9 mouse cellular contexts compared by ENCODE assay signal in genomic region chr16:8539150-8539865, GRCm38 (mm10). TPM values are rescaled to one million over a fixed set of nuclear protein-coding genes. Genes with fewer than 3 reads are reported as not detected.
DNase-seq lines count a peak whose midpoint lies in the region; ATAC-seq and TF ChIP-seq lines count a peak whose summit lies in the region.
"Had no signal": no experiment of that assay in that cellular context is flagged by ENCODE, and none has a peak within 500 bp of the region (broad histone marks: within the 10 kb centered on the region; RNA-seq: fewer than 3 reads in every experiment).

No protein-coding gene starts in this region.

- no peak overlapping the region for H3K4me3 ChIP-seq in forebrain, embryonic 14.5 days (ENCODE audit: low read depth, low read length)
- no peak overlapping the region for H3K4me3 ChIP-seq in olfactory bulb, adult 2 months (ENCODE audit: insufficient read depth, low read depth, low read length)
- no peak overlapping the region for H3K4me3 ChIP-seq in lung, adult 2 months (replicated peaks; ENCODE audit: extremely low read depth, low read depth, low read length)
- H3K4me3 ChIP-seq: limb, embryonic 12.5 days had no signal

- H3K27ac ChIP-seq in forebrain, embryonic 14.5 days (ENCODE audit: low read depth, low read length), result peak overlapping the region; percentile 90
- peak overlapping the region; percentile 97 for H3K27ac ChIP-seq in olfactory bulb, adult 2 months (ENCODE audit: insufficient read depth, low read depth, low read length)
- H3K27ac ChIP-seq: limb, embryonic 12.5 days had no signal

- no peaks in the 10 kb centered on the region for H3K9me3 ChIP-seq in forebrain, embryonic 14.5 days (replicated peaks; ENCODE audit: control insufficient read depth, low read length)
- H3K9me3 ChIP-seq: limb, embryonic 12.5 days had no signal

- H3K9ac ChIP-seq in forebrain, embryonic 14.5 days (ENCODE audit: low read length), result peak overlapping the region; percentile 22; the same call in 1 of the 2 replicates
- H3K9ac ChIP-seq: limb, embryonic 12.5 days had no signal

- peaks cover 30% of the 10 kb centered on the region for H3K4me1 ChIP-seq in forebrain, embryonic 14.5 days (ENCODE audit: control insufficient read depth, insufficient read depth, low read length)
- peaks cover 32% of the 10 kb centered on the region for H3K4me1 ChIP-seq in olfactory bulb, adult 2 months (ENCODE audit: control insufficient read depth, insufficient read depth, low read length)
- no peaks in the 10 kb centered on the region; the same call in 1 of the 2 replicates for H3K4me1 ChIP-seq in lung, adult 2 months (ENCODE audit: control insufficient read depth, insufficient read depth, low read length)

- no peak for TF ChIP-seq POLR2A in olfactory bulb, adult 2 months (IDR thresholded peaks at IDR 0.05; ENCODE audit: insufficient read depth, low read depth, low read length)
- no peak for TF ChIP-seq POLR2A in lung, adult 2 months (IDR thresholded peaks at IDR 0.05; ENCODE audit: borderline replicate concordance, extremely low read depth, low read depth, low read length)

- H3K36me3 ChIP-seq in forebrain, embryonic 14.5 days (ENCODE audit: control insufficient read depth, insufficient read depth, low read length), result no peaks in the 10 kb centered on the region

- no peak for TF ChIP-seq CTCF in olfactory bulb, adult 2 months (IDR thresholded peaks at IDR 0.05; ENCODE audit: insufficient read depth, low read depth, low read length)
- TF ChIP-seq CTCF in lung, adult 2 months (IDR thresholded peaks at IDR 0.05; ENCODE audit: insufficient read depth, low read length), result no peak

- H3K27me3 ChIP-seq in forebrain, embryonic 14.5 days (replicated peaks; ENCODE audit: control insufficient read depth, insufficient read depth, low read length), result no peaks in the 10 kb centered on the region
- H3K27me3 ChIP-seq: limb, embryonic 12.5 days had no signal

- ATAC-seq in forebrain, embryonic 14.5 days, result peak; percentile 92

- WGBS in forebrain, embryonic 14.5 days, result 25% methylated on average over 9 of the region's 9 CpGs
- WGBS in olfactory bulb, adult 2 months, result 28% methylated on average over 9 of the region's 9 CpGs
- 64% methylated on average over 9 of the region's 9 CpGs for WGBS in lung, adult 2 months

- peak overlapping the region; percentile 27 for H3K4me2 ChIP-seq in forebrain, embryonic 14.5 days (ENCODE audit: low read length)
- H3K4me2 ChIP-seq: limb, embryonic 12.5 days had no signal

- peak; percentile 40 to 66 for DNase-seq in adrenal gland, adult (ENCODE audit: inconsistent age in 2 of 2, low spot score in 1 of 2)
- no peak for DNase-seq in adrenal gland, postnatal 36 days
- DNase-seq in forebrain, embryonic 14.5 days (ENCODE audit: low spot score), result peak; percentile 95
- peak; percentile 64 to 81 for DNase-seq in layer of hippocampus, postnatal 14 days (ENCODE audit: low spot score in 2 of 2)
- DNase-seq in thymus, postnatal 25 days, result no peak
- no peak for DNase-seq in lung, adult 2 months
- DNase-seq in thymus, postnatal 14 days, result no peak

RNA-seq across cellular contexts. Expression of gene Abat, which starts 26.1 kb away (rescaled TPM):
- 10 to 100 TPM; 77.3 to 82.1 TPM for total RNA-seq in adrenal gland, postnatal 36 days (2021)
- 34.9 and 36.0 TPM in 2 replicates for polyA plus RNA-seq in forebrain, embryonic 14.5 days (2014; fragmentation: Nextera tagmentation; extraction: Ambion mirVana)
- total RNA-seq in layer of hippocampus, postnatal 14 days (2021), result 100 to 1,000 TPM; 149 to 156 TPM
- polyA plus RNA-seq in olfactory bulb, adult 2 months (2012; ENCODE audit: insufficient read depth, insufficient read length, low replicate concordance, missing spikeins), result 131 and 165 TPM in 2 replicates
- 3.2 and 4.2 TPM in 2 replicates for polyA plus RNA-seq in lung, adult 2 months (2012; rRNA removed)

Comparison
In these comparisons a context has a peak if more than half of its experiments do, and no peak if none do; other contexts are left out.
1. DNase-seq: peak in adrenal gland, adult (2 of 2), forebrain, embryonic 14.5 days (single experiment) and layer of hippocampus, postnatal 14 days (2 of 2); none in adrenal gland, postnatal 36 days (0 of 2), thymus, postnatal 25 days (single experiment), lung, adult 2 months (single experiment) and thymus, postnatal 14 days (single experiment).